Mouse (Mus musculus): ENCODE measurements around the gene Gm29049.
"Not testable (repeated sequence)": the region's sequence is repeated elsewhere in the genome, so short reads cannot be mapped to it uniquely, and the experiment has no call there.

Gene Gm29049

DNA sequence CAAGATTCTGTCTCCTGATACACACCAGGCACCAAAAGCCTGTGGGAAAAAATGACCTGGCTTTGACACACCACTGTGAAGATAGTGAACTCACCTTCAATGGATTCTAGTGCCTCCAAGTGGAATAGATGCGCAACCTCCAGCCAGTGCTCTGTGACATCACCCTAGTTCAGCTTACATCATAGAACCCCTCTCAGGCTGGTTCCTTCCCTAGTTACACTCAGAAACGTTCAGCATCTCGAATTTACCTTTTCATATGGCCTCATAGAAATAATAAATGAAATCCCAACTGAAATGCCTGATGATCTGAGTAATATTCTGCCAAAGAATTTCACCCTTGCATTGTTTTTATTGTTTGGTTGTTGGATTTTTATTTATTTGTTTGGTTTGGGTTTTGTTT is at the start of gene Gm29049:
TSS of gene Gm29049 (minus strand) at position 101 of the 400 bp plus-strand sequence.
- not testable (repeated sequence) for DNase-seq (ENCODE audit: low spot score in 2 of 2)

All from right cerebral cortex, postnatal 10 days (tissue).